Mouse (Mus musculus) lung, adult 18-20 months (tissue): ENCODE results near the gene Nectin2.

ENCODE experiments used
- DNase-seq, 2 experiments: peaks; one replicate each; pipeline ENCODE4 v3.0.0; 2022; ENCODE audit warnings: mixed read lengths in 2 of 2

Gene Nectin2

GRCm38 (mm10) chr7:19685374-19685773 lies 64.9 kb downstream of the Nectin2 start:
- DNase-seq: no peak

GRCm38 (mm10) chr7:19683771-19684201 lies 66.5 kb downstream of the Nectin2 start:
- no peak for DNase-seq

- no peak for DNase-seq
Measured at GRCm38 (mm10) chr7:19682979-19683378, 67.3 kb downstream of the Nectin2 start.

DNA sequence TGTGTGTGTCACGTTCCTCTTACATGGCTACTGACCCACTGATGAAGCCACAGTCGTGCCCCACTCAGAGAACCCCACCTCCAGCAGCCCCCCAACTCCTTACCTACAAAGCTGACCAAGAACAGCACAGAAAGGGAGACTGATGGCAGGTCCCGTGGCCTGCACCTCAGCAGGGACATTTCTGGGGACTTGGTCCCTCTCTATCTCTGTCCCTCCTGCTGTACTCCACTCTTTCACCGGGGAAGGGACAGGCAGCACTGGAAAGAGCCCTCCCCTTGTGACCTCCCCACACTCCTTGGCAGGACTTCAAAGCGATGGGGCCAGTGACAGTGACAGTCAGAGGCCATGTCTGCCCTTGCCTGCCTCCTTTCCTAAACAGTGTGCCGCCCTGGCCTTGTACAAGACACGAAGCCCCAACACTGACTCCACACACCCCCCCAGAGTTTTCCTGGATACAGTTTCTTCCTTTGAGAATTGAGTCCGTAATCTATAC lies 69.0 kb downstream of the Nectin2 start, which contains the start of the genes Gm44805 and Apoc4:
Gene Gm44805, minus strand, starts transcription at position 222 of the 493 bp plus-strand sequence.
Gene Apoc4, minus strand, starts transcription at position 278 of the 493 bp plus-strand sequence.
- DNase-seq: no peak

DNA sequence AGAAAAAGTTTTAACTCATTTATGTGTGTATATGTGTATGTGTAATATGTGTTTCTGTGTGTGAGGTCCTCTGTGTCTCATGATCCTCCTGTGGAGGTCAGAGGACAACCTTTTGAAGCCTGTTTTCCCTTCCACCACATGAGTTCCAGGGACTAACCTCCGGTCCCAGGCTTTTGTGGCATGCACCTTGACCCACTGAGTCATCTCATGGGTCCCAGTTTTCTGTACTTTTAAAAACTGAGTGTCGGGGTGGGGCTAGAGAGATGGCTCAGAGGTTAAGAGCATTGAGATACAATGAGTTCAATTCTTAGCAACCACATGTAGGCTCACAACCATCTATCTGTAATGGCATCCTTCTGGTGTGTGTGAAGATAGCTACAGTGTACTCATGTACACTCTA lies 69.6 kb downstream of the Nectin2 start:
- DNase-seq: no peak

DNA sequence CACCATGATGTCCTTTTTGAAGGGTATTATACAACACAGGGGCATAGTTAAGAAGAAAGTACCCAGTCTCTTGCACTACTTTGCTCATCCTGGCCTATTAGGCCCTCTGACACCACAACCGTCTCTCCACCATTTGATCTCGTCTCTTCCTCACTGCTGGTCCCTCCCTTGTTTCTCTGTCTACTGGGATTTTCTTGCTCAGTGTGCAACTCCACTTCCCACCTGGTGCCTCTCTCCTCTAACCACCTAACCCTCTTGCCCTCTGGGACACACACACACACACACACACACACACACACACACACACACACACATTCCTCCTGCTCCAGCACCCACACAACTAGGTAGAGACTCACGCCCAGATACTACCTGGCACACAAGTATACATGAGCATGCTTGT lies 71.4 kb downstream of the Nectin2 start:
- DNase-seq: no peak

- no peak for DNase-seq
Measured at GRCm38 (mm10) chr7:19677872-19678271, 72.4 kb downstream of the Nectin2 start, which contains the start of gene Apoc2. Gene Apoc2 (minus strand): TSS chr7:19677941.

GRCm38 (mm10) chr7:19676662-19677061 lies 73.6 kb downstream of the Nectin2 start:
- no peak for DNase-seq

DNA sequence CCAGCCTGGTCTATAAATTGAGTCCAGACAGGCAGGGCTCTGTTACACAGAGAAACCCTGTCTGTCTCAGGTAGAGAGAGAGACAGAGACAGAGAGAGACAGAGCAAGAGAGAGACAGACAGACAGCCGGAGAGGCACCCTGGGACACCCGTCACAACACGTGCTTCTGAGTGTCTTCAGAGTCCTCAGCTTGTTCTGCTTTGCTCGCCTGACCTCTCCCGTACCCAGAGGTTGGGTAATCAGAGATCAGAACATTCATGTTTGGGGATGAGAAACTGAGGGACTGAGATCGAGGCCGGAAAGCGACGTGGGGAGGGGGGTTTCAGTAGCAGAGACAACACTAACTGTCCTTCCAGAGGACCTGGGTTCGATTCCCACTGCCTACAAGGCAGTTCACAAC lies 74.5 kb downstream of the Nectin2 start:
- no peak for DNase-seq

DNA sequence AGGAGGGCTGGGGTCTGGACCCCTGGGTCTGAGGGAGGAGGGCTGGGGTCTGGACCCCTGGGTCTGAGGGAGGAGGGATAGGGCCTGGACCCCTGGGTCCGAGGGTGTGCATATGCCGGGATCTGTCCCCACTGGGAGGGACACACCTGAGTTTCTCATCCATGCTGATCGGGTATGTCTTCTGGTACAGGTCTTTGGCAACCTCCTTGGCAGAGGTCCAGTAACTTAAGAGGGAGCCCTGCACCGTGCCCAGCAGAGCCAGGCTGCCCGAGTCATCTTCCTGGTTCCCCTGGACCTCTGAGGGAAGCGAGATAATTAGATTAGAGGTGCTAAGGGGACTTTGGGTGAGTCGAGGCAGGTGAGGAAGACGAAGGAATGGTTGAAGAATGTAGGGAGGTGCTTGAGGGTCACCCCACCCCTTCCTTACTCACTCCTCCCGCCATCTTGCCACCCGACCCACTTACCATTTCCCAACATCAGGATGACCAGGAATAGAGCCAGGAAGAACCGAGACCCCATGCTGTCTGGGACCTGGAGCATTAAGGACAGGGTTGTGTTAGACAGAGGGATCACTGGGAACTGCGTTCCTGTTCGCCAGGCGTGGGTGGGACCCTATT lies 77.1 kb downstream of the Nectin2 start:
- peak in 1 of 2 experiments; percentile 28 for DNase-seq

DNA sequence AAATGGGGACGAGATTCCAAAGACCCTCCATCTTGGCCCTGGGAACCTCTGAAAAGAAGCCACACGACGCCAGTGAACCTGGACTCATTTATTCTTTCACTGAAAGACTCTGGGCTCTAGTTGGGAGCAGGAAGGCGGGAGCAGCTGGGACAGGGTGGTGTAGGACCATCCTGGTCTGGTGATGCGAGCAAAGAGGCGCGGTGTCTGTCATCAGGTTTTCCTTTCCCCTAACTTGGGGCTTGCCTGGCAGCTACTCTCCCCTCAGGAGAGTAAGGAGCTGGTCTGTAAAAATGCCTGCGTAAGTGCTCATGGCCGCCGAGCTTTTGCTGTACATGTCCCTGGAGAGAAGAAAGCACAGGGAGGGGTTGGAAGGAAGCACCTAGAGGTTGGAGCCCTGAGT lies 78.8 kb downstream of the Nectin2 start:
- no peak for DNase-seq

DNA sequence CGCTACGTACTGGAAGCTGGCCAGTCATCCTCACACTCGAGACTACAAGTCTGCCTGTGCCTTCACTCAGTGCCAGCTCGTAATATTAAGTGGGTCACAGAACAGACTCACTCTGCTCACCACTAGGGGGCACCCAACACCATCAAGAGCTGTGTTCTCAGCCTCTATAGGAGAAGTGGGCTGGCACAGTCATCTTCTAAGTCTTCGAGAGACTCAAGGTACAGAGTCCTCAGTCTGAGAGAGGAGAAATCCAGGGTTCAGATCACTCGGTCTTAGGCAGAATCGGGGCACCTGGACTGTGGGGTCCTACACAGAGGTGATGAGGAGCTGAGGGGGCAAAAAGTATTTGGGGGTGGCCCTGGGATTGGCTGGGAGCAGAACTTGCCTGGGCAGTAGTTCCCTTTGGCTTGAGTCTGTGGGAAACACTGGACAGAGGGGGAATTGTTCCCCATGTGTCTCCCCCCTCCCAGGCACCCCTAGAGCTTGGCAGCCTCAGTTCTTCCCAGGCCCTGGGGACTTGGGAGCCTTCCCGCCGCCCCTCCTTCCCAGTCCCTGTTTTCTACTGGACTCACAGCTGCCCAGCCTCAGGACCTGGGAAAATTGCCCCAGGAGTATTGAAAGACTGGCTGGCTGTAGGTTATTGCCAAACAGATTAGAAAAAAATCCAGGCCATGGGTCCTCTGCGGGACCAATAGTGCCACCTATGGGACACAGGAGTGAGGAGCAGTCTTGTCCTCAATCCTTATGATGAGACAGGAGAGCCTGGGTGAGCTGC lies 81.1 kb downstream of the Nectin2 start:
- peak; percentile 91 to 93 for DNase-seq

DNA sequence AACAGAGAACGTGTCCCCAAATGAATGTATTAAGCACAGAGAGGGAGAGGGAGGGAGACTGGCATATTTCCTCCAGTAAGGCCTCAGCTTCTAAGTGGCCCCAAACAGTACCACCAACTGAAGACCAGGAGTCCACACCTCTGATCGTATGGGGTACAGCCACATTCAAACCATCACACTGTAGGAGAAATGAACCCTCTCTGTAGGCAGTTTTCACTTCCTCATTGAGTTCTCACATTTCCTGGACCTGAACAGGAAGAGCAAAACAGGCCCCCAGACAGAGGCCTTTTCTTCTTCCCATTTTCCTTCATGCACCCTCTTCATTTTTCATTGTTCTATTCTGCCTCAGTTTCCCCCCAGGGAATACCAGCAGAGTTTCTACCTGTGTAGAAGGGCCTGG lies 82.8 kb downstream of the Nectin2 start:
- no peak for DNase-seq

DNA sequence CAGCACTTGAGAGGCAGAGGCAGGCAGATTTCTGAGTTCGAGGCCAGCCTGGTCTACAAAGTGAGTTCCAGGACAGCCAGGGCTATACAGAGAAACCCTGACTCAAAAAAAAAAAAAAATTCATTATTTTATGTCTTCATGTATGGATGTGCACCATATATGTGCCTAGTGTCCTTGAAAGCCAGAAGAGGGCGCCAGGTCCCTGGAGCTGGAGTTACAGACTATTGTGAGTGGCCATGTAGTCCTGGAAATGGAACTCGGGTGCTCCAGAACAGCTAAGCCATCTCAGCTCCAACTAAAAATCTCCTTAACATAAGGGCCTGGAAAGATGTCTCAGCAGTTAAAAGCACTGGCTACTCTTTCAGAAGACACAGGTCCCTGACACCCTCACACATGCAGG lies 83.5 kb downstream of the Nectin2 start:
- no peak for DNase-seq
